Mouse (Mus musculus) intestine, embryonic 15.5 days (tissue): ENCODE measurements around the gene Dnajb12. TPM values are rescaled to one million over a fixed set of nuclear protein-coding genes. Genes with fewer than 3 reads are reported as not detected.
"Not testable (repeated sequence)": the region's sequence is repeated elsewhere in the genome, so short reads cannot be mapped to it uniquely, and the experiment has no call there.

ENCODE experiments used
- ATAC-seq: fragments of 200-750 bp; cut with Nextera tagmentation; 2 replicates; pipeline ENCODE4 v1.8.0; 2017; ENCODE audit warnings: moderate TSS enrichment, moderate library complexity
- H3K27ac ChIP-seq: fragments of 300-500 bp; sonication (generic); 2 replicates; pipeline ENCODE4 v1.5.1; 2015; ENCODE audit warnings: mild to moderate bottlenecking, inconsistent platforms
- H3K27me3 ChIP-seq: fragments of 300-500 bp; sonication (generic); replicated peaks from 2 replicates; pipeline ENCODE4 v1.6.1; 2015; ENCODE audit warnings: inconsistent platforms
- H3K36me3 ChIP-seq: fragments of 300-500 bp; sonication (generic); 2 replicates; pipeline ENCODE4 v1.6.1; 2015; ENCODE audit warnings: inconsistent platforms
- H3K4me1 ChIP-seq: fragments of 300-500 bp; sonication (generic); replicated peaks from 2 replicates; pipeline ENCODE4 v1.6.1; 2015; ENCODE audit warnings: inconsistent platforms
- H3K4me2 ChIP-seq: fragments of 300-500 bp; sonication (generic); replicated peaks from 2 replicates; pipeline ENCODE4 v1.6.1; 2015; ENCODE audit warnings: mild to moderate bottlenecking, inconsistent platforms
- H3K4me3 ChIP-seq: fragments of 300-500 bp; sonication (generic); replicated peaks from 2 replicates; pipeline ENCODE4 v1.5.1; 2015; ENCODE audit warnings: inconsistent platforms
- H3K9ac ChIP-seq: fragments of 300-500 bp; sonication (generic); 2 replicates; pipeline ENCODE4 v1.6.1; 2015; ENCODE audit warnings: inconsistent platforms
- H3K9me3 ChIP-seq: fragments of 300-500 bp; sonication (generic); 2 replicates; pipeline ENCODE4 v1.6.1; 2016; ENCODE audit warnings: inconsistent platforms
- WGBS: fragments of 180-500 bp; shearing (Covaris S2); methylation state at CpG from one replicate; pipeline ENCODE4 v1.1.7; 2015; 5-methylcytosine and 5-hydroxymethylcytosine counted together
- polyA plus RNA-seq: library from polyadenylated mRNA; unstranded; fragments of >200 nt; fragmentation: Nextera tagmentation; extraction: Ambion mirVana; gene quantifications from 2 replicates; pipeline ENCODE4 v1.2.1, GENCODE M21; 2015

The Dnajb12 gene
- polyA plus RNA-seq, 1 experiment from 2014 or later = 25.2 TPM

GRCm38 (mm10) chr10:59857157-59857556 is 22.2 kb upstream of the Dnajb12 start:
- H3K27ac ChIP-seq = no peak overlapping the region
- H3K36me3 ChIP-seq = no peaks in the 10 kb centered on the region
- H3K4me1 ChIP-seq = no peaks in the 10 kb centered on the region
- WGBS = 56% methylated on average over 5 of the region's 5 CpGs
- no peaks in the 10 kb centered on the region for H3K9me3 ChIP-seq
- ATAC-seq = peak; percentile 74; the same call in 1 of the 2 replicates
- no peaks in the 10 kb centered on the region for H3K27me3 ChIP-seq
- H3K4me3 ChIP-seq = no peak overlapping the region
- H3K4me2 ChIP-seq = no peak overlapping the region
- no peak overlapping the region for H3K9ac ChIP-seq

- 72% methylated on average over 9 of the region's 9 CpGs for WGBS
Observed at GRCm38 (mm10) chr10:59860684-59861083, 18.7 kb upstream of the Dnajb12 start.

GRCm38 (mm10) chr10:59861201-59861600 is 18.2 kb upstream of the Dnajb12 start:
- no peak overlapping the region for H3K27ac ChIP-seq
- no peaks in the 10 kb centered on the region for H3K9me3 ChIP-seq
- no peak overlapping the region for H3K4me2 ChIP-seq
- no peak for ATAC-seq
- H3K27me3 ChIP-seq = no peaks in the 10 kb centered on the region
- 0 out of 2 replicates have a peak, but pooled peaks cover 2% of the 10 kb centered on the region for H3K4me1 ChIP-seq
- H3K9ac ChIP-seq = no peak overlapping the region
- no peak overlapping the region for H3K4me3 ChIP-seq
- H3K36me3 ChIP-seq = 0 out of 2 replicates have a peak, but pooled peaks cover 10% of the 10 kb centered on the region
- 77% methylated on average over 10 of the region's 10 CpGs for WGBS

More at GRCm38 (mm10) chr10:59860684-59861083, 18.7 kb upstream of the Dnajb12 start:
- no peak overlapping the region for H3K9ac ChIP-seq
- H3K4me1 ChIP-seq = 0 out of 2 replicates have a peak, but pooled peaks cover 2% of the 10 kb centered on the region
- no peaks in the 10 kb centered on the region for H3K27me3 ChIP-seq
- H3K27ac ChIP-seq = no peak overlapping the region
- no peak overlapping the region for H3K4me2 ChIP-seq
- 0 out of 2 replicates have a peak, but pooled peaks have one; percentile 37 for ATAC-seq
- H3K9me3 ChIP-seq = no peaks in the 10 kb centered on the region
- H3K36me3 ChIP-seq = 0 out of 2 replicates have a peak, but pooled peaks cover 10% of the 10 kb centered on the region
- no peak overlapping the region for H3K4me3 ChIP-seq

- no peak overlapping the region for H3K9ac ChIP-seq
- 80% methylated on average over 6 of the region's 6 CpGs for WGBS
- H3K9me3 ChIP-seq = no peaks in the 10 kb centered on the region
- 0 out of 2 replicates have a peak, but pooled peaks cover 2% of the 10 kb centered on the region for H3K4me1 ChIP-seq
- no peak overlapping the region for H3K4me3 ChIP-seq
- no peak overlapping the region for H3K27ac ChIP-seq
- no peak overlapping the region for H3K4me2 ChIP-seq
- H3K27me3 ChIP-seq = no peaks in the 10 kb centered on the region
- H3K36me3 ChIP-seq = 0 out of 2 replicates have a peak, but pooled peaks cover 10% of the 10 kb centered on the region
- ATAC-seq = no peak
Observed at GRCm38 (mm10) chr10:59862816-59863440, 16.4 kb upstream of the Dnajb12 start.

- H3K27ac ChIP-seq = no peak overlapping the region
- H3K9me3 ChIP-seq = no peaks in the 10 kb centered on the region
- H3K4me1 ChIP-seq = 0 out of 2 replicates have a peak, but pooled peaks cover 2% of the 10 kb centered on the region
- no peaks in the 10 kb centered on the region for H3K27me3 ChIP-seq
- no peak overlapping the region for H3K4me3 ChIP-seq
- no peak for ATAC-seq
- WGBS = 41% methylated on average over 4 of the region's 4 CpGs
- 0 out of 2 replicates have a peak, but pooled peaks cover 10% of the 10 kb centered on the region for H3K36me3 ChIP-seq
- no peak overlapping the region for H3K9ac ChIP-seq
- H3K4me2 ChIP-seq = no peak overlapping the region
Observed at GRCm38 (mm10) chr10:59863620-59864019, 15.7 kb upstream of the Dnajb12 start.

- 83% methylated on average over 19 of the region's 19 CpGs for WGBS
- no peak for ATAC-seq
- Histone ChIP-seq H3K9ac (no peak overlapping the region), H3K9me3 (no peaks in the 10 kb centered on the region), H3K4me1 (0 out of 2 replicates have a peak, but pooled peaks cover 2% of the 10 kb centered on the region), H3K4me2 (no peak overlapping the region), H3K27ac (no peak overlapping the region), H3K27me3 (no peaks in the 10 kb centered on the region), H3K36me3 (0 out of 2 replicates have a peak, but pooled peaks cover 10% of the 10 kb centered on the region), H3K4me3 (no peak overlapping the region)
Observed at GRCm38 (mm10) chr10:59864232-59864875, 15.0 kb upstream of the Dnajb12 start.

GRCm38 (mm10) chr10:59864884-59865726 is 14.3 kb upstream of the Dnajb12 start:
- Histone ChIP-seq H3K36me3 (0 out of 2 replicates have a peak, but pooled peaks cover 10% of the 10 kb centered on the region), H3K4me2 (no peak overlapping the region), H3K4me3 (no peak overlapping the region), H3K9me3 (no peaks in the 10 kb centered on the region), H3K9ac (no peak overlapping the region), H3K27me3 (no peaks in the 10 kb centered on the region), H3K4me1 (0 out of 2 replicates have a peak, but pooled peaks cover 2% of the 10 kb centered on the region), H3K27ac (no peak overlapping the region)
- peak; percentile 77 for ATAC-seq
- WGBS = 40% methylated on average over 13 of the region's 13 CpGs

GRCm38 (mm10) chr10:59868266-59868665 is 11.1 kb upstream of the Dnajb12 start:
- 0 out of 2 replicates have a peak, but pooled peaks cover 6% of the 10 kb centered on the region for H3K36me3 ChIP-seq
- H3K27ac ChIP-seq = no peak overlapping the region
- no peak overlapping the region for H3K9ac ChIP-seq
- 73% methylated on average over 11 of the region's 11 CpGs for WGBS
- H3K4me1 ChIP-seq = 0 out of 2 replicates have a peak, but pooled peaks cover 2% of the 10 kb centered on the region
- ATAC-seq = no peak
- no peak overlapping the region for H3K4me2 ChIP-seq
- H3K27me3 ChIP-seq = no peaks in the 10 kb centered on the region
- H3K4me3 ChIP-seq = no peak overlapping the region
- no peaks in the 10 kb centered on the region for H3K9me3 ChIP-seq

GRCm38 (mm10) chr10:59870038-59870437 is 9.3 kb upstream of the Dnajb12 start:
- WGBS = 89% methylated on average over 6 of the region's 6 CpGs
- Histone ChIP-seq H3K9ac (no peak overlapping the region), H3K27me3 (no peaks in the 10 kb centered on the region), H3K9me3 (no peaks in the 10 kb centered on the region), H3K27ac (no peak overlapping the region), H3K4me1 (no peaks in the 10 kb centered on the region), H3K4me3 (no peak overlapping the region), H3K4me2 (no peak overlapping the region), H3K36me3 (no peaks in the 10 kb centered on the region)
- ATAC-seq = no peak

GRCm38 (mm10) chr10:59872651-59873050 is 6.7 kb upstream of the Dnajb12 start:
- not testable (repeated sequence) for H3K4me2 ChIP-seq, H3K4me1 ChIP-seq, H3K27me3 ChIP-seq, ATAC-seq, H3K27ac ChIP-seq, H3K9ac ChIP-seq, H3K36me3 ChIP-seq, H3K9me3 ChIP-seq, H3K4me3 ChIP-seq
- WGBS = 87% methylated on average over 4 of the region's 4 CpGs

GRCm38 (mm10) chr10:59873206-59873605 is 6.2 kb upstream of the Dnajb12 start:
- H3K9me3 ChIP-seq = no peaks in the 10 kb centered on the region
- no peaks in the 10 kb centered on the region for H3K36me3 ChIP-seq
- no peak overlapping the region for H3K4me3 ChIP-seq
- 77% methylated on average over 5 of the region's 5 CpGs for WGBS
- no peaks in the 10 kb centered on the region for H3K4me1 ChIP-seq
- ATAC-seq = peak; percentile 53; the same call in 1 of the 2 replicates
- H3K9ac ChIP-seq = no peak overlapping the region
- no peak overlapping the region for H3K27ac ChIP-seq
- no peak overlapping the region for H3K4me2 ChIP-seq
- no peaks in the 10 kb centered on the region for H3K27me3 ChIP-seq

- Histone ChIP-seq H3K27me3 (no peaks in the 10 kb centered on the region), H3K27ac (no peak overlapping the region), H3K9ac (no peak overlapping the region), H3K4me2 (no peak overlapping the region), H3K4me1 (no peaks in the 10 kb centered on the region; the same call in 1 of the 2 replicates), H3K36me3 (no peaks in the 10 kb centered on the region), H3K9me3 (no peaks in the 10 kb centered on the region), H3K4me3 (no peak overlapping the region)
- peak; percentile 36; the same call in 1 of the 2 replicates for ATAC-seq
- WGBS = 62% methylated on average over 5 of the region's 5 CpGs
Observed at GRCm38 (mm10) chr10:59873613-59874012, 5.7 kb upstream of the Dnajb12 start.
